Mouse (Mus musculus): ENCODE measurements around the gene Apoc1. TPM values are rescaled to one million over a fixed set of nuclear protein-coding genes. Genes with fewer than 3 reads are reported as not detected.

Apoc1 gene
- total RNA-seq, 2 experiments from 2014 or later = 3.7 TPM; not detected in 1

Other genes starting within 250 kb of the Apoc1 start
- gene Mark4, start 233.8 kb downstream of the Apoc1 start, total RNA-seq (2021) = 10 to 100 TPM; 13.2 to 13.8 TPM
- under 1 TPM; 0.56 to 0.67 TPM for gene Exoc3l2, start 229.3 kb downstream of the Apoc1 start, total RNA-seq (2021)
- gene Bloc1s3, start 184.3 kb downstream of the Apoc1 start, total RNA-seq (2021) = 1 to 10 TPM; 1.7 to 1.9 TPM
- 10 to 100 TPM in 1 of 2 experiments, 1 to 10 TPM in 1; 8.8 to 10.6 TPM for gene Trappc6a, start 184.3 kb downstream of the Apoc1 start, total RNA-seq (2021)
- gene Nkpd1, start 174.8 kb downstream of the Apoc1 start, total RNA-seq (2021) = not detected
- 10 to 100 TPM; 34.5 to 38.6 TPM for gene Ppp1r37, start 129.6 kb downstream of the Apoc1 start, total RNA-seq (2021)
- under 1 TPM; 0.28 to 0.40 TPM for gene Zfp296, start 115.4 kb downstream of the Apoc1 start, total RNA-seq (2021)
- 10 to 100 TPM; 58.1 to 58.5 TPM for gene Gemin7, start 115.1 kb downstream of the Apoc1 start, total RNA-seq (2021)
- 10 to 100 TPM; 11.2 to 12.4 TPM for gene Clasrp, start 88.2 kb downstream of the Apoc1 start, total RNA-seq (2021)
- 1 to 10 TPM; 4.4 to 5.8 TPM for gene Relb, start 63.2 kb downstream of the Apoc1 start, total RNA-seq (2021)
- 10 to 100 TPM; 36.3 to 47.0 TPM for gene Clptm1, start 27.6 kb downstream of the Apoc1 start, total RNA-seq (2021)
- gene Apoc2, start 14.7 kb downstream of the Apoc1 start, total RNA-seq (2021) = not detected
- not detected for gene Gm44805, start 11.2 kb downstream of the Apoc1 start, total RNA-seq (2021)
- gene Apoc4, start 11.2 kb downstream of the Apoc1 start, total RNA-seq (2021) = not detected
- gene Apoe, start 6.5 kb upstream of the Apoc1 start, total RNA-seq (2021) = 100 to 1,000 TPM in 1 of 2 experiments, 10 to 100 TPM in 1; 53.5 to 108 TPM
- 10 to 100 TPM; 45.1 to 45.4 TPM for gene Tomm40, start 22.8 kb upstream of the Apoc1 start, total RNA-seq (2021)
- gene Nectin2, start 57.8 kb upstream of the Apoc1 start, total RNA-seq (2021) = 1 to 10 TPM; 2.1 to 3.9 TPM
- gene Bcam, start 78.4 kb upstream of the Apoc1 start, total RNA-seq (2021) = 10 to 100 TPM; 25.3 to 33.9 TPM
- not detected for gene Cblc, start 104.1 kb upstream of the Apoc1 start, total RNA-seq (2021)
- gene Bcl3, start 130.1 kb upstream of the Apoc1 start, total RNA-seq (2021) = 1 to 10 TPM; 1.2 TPM
- not detected for gene Gm19345, start 159.3 kb upstream of the Apoc1 start, total RNA-seq (2021)
- not detected for gene Ceacam16, start 168.6 kb upstream of the Apoc1 start, total RNA-seq (2021)
- not detected for gene Ceacam19, start 195.3 kb upstream of the Apoc1 start, total RNA-seq (2021)
- gene Pvr, start 228.5 kb upstream of the Apoc1 start, total RNA-seq (2021) = 1 to 10 TPM; 5.6 to 6.1 TPM